Mouse (Mus musculus): ENCODE results near the gene Nmbr. TPM values are rescaled to one million over a fixed set of nuclear protein-coding genes. Genes with fewer than 3 reads are reported as not detected.

The Nmbr gene
- 1 to 10 TPM; 2.9 to 4.2 TPM for total RNA-seq (2021)

DNA sequence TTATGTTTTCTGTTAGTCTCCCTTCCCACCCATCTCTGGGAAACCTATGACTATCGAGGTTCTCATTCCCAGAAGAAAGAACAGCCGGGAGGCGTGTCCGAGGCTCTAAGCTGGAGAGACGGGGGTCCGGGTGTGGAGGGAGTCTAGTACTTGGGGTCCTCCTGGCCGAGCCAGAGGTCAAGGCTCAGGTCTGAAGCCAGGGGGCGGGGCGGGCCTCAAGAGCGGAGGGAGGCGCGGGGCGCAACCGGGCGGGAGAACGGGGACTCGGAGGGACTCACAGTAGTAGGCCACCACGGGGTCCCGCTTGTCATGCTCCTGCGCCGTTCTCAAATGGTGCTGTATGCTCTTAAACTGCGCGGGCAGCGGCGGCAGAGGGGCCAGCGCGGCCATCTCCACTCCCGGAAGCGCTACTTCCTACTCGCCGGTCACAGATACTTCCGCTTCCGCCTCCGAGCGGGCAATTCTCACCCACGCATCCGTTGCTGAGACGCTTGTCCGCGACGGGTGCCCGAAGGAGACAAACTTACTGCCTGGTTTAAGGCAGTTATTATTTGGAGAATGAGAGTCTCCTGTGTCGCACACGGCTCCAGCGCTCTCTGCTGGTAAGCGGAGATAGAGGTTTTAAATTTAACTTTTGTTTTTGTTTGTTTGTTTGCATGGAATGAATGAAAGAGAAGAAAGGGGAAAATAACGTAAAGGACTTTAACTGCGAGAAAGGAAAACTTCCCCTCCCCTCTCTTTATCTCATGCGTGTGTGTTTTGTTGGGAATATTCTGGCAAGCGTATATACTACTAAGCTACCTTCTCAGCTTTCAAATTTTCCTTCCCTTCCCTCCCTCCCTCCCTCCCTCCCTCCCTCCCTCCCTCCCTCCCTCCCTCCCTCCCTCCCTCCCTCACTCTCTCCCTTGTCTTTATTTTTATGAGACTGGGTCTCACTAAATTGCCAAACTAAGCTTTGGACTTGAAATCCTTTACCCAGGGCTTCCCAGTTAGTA is at the start of gene Nmbr, which contains the start of gene Vta1:
Gene Nmbr (plus strand): TSS at position 520 of the 995 bp plus-strand sequence.
Gene Vta1 (minus strand): TSS at position 489 of the 995 bp plus-strand sequence.
- DNase-seq = peak; percentile 98 to 99

DNA sequence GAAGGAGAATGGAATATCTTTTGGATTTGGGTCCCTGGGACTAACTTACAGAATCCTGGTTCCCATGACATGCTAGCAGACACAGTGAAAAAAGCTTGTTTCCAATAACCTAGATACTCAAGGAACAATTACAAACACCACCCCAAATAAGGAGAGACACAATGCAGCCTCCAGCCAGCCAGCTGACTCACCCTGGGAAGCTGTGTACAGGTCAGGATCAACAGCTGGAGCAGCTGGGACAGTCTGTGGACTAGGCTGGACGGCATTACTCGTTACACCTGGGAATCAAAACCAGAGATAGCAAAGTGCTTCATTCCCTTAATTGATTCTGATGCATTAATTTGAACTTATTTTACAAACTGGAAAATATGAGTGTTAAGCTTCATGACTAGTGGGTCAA is 44.5 kb upstream of the Nmbr start:
- no peak for DNase-seq

DNA sequence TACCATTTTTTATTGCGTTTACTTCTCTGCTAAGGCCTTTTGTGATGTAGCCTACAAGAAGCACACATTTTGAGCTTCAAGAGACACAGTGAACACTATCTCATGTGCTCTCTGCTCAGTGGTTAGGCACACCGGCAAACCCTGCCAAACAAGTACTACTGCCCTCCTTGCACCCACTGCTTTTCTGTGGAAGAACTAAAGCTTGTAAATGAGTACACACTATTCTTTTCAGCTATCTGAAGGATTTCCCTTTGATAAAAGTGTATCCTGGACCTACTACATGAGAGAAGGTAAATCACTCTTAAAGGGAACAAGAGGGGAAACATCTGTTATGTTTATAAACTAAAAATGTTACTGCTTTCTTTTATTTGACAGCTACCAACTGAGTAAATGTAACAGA is 39.2 kb upstream of the Nmbr start:
- DNase-seq = no peak

DNA sequence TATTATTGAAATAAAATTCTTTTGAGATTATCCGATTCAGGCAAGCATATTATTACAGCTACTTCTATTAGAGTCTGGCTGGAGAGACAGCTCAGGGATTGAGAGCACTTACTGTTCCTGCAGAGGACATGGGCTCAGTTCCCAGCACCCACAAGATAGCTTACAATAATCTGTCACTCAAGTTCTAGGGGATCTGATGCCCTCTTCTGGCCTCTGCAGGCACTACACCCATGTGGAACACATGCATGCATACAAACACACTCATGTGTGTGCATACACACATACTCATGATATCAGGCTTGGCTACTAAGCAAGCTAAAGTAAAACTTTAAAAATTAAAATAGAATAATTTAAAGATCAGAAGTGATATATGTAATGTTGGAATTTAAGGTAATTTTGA is 19.7 kb upstream of the Nmbr start:
- DNase-seq = no peak

DNA sequence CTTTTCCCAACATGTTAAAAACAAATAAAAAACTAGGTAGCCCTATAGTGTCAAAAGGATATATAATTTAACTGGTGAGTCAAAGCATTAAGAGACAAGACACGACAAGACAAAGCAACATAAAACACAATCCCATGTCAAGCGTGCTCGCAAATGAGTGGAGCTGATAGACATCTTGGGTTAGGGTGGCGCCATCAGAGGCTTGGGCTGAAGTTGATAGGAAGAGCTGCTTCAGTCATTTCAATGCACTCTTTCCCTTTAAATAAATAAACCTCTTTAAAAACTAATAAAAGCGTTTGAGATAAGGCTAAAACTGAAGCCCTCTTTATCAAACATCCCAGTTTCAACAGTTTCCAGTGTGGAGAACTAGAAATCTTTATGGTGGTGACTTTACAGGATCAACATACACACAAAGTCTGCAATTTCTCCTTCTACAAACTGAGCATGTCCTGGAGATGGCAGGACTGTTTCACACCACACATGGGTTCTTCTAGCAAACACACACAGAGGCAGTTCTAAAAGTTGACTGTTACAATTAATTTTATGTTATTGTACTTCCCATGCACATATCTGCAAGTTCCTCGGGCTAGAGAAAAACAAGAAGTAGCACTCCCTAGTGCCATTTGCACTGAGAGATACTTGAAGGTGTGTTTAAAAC is 16.5 kb upstream of the Nmbr start:
- no peak for DNase-seq

DNA sequence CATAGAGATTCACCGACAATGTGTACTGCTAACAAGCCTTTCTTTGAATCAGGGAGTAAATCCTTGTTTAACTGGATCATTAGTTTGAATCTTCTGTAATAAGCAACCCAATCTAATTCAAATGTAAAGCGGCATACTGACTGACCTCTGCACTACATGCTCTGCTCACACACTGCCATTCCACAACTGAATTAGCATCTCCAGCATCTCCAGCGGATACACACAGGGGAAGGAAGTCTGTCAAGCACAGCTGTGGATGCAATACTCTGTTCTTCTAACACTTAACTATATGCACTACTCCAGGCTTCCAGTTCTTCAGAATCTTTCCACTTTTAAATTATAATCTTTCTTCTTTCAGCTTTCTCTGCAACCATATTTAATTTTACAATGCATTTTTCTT is 15.0 kb upstream of the Nmbr start:
- no peak for DNase-seq

DNA sequence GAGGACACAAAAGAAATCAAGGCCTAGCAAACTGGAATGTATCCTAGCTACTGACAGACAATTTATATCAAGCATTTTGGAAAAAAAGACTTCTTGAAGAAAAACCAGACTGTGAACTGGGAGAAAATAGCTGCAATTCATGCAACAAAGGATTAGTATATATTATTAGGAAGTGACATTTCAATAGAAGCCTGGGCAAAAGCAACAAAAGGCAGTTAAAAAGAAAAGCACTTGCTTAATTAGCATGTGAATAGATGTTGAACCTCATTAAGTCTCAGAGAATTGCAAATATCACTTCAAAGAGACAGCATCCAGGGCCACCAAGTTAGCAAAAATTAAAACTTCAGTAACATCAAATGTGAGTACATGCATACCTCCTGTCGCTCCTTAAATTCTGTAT is 2.2 kb upstream of the Nmbr start:
- no peak for DNase-seq

DNA sequence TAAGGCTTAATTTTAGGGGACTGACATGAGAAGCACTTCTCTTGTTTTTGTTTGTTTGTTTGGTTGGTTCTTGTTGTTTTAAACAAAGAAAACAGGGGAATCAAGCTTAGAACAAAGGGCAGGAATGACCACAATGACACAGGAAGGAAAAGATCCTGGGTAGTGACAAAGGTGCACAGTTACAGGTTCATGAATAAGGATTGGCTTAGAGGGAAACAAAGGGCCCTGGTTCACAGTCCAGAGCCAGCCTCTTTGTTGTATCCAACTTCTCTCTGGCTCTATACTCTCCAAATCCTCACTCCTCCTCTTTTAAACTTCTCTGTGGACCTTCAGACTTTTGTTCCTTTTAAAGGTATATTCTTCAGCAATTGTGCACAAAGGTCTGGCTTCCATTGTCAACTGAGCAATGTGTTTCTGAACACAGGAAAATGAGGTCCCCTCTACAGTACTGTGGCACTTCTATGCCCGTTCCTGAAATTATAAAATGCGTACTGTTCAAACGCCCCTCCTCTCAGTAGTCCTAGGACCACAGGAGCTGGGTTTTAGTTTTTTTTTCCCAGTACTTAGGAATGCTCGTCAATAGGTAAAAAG is 1.5 kb upstream of the Nmbr start:
- DNase-seq = no peak

DNA sequence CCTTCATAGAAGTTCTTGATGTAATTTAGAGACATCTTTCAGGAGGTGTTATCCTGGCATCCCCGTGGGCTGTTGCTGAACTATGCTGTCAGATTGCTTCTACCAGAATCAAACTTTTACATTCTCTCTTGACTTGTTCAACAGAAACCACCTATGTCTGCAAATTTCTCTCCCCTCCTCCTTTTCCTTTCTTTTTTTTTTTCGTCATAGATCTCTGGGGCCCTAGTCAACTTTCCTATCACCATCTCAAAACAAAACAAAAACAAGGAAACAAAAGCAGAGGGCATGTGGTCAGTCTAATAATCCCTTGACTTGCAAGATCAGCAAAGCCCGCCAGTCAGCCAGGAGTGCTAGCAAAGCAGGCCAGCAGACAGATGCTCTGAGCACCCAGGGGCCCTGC is 12.7 kb downstream of the Nmbr start, which contains the start of gene Gje1:
Gene Gje1 (minus strand): TSS at position 101 of the 400 bp plus-strand sequence.
- no peak for DNase-seq

DNA sequence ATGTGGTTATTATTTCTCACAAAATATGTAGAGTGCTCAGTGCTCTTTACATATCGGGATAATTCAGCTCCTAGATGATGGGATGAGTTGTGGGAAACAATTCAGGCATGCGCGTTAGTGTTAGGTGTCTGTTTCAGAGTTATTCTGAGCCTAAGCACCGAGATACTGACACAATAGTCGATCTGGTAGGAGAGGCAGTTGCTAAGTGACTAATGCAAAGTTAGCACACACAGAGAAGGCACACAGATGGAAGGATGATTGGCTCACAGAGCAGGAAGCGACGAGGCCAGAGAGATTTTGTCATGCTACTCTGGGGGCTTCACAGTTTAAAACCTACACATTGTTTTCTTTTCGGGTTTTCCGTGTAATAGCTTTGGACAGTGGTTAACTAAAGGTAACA is 20.3 kb downstream of the Nmbr start:
- DNase-seq = peak; percentile 12 to 35

DNA sequence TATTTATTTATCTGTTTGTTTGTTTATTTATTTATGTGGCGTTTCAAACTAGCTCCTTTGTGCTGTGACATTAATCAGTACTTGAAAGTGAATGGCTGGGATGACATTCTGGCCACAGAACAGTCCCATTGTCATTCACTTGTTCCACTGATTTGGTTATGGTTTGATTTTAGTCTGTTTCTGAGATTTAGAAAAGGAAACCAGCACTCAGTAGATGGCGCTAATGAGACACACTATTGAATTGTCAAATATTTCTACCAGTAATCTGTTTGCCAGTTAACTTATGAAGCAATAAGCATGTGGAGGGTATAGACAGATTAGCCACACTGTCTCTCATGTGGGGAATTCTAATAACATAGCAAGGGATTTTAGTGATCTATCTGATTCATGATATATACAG is 28.9 kb downstream of the Nmbr start:
- peak in 1 of 2 experiments; percentile 24 for DNase-seq

DNA sequence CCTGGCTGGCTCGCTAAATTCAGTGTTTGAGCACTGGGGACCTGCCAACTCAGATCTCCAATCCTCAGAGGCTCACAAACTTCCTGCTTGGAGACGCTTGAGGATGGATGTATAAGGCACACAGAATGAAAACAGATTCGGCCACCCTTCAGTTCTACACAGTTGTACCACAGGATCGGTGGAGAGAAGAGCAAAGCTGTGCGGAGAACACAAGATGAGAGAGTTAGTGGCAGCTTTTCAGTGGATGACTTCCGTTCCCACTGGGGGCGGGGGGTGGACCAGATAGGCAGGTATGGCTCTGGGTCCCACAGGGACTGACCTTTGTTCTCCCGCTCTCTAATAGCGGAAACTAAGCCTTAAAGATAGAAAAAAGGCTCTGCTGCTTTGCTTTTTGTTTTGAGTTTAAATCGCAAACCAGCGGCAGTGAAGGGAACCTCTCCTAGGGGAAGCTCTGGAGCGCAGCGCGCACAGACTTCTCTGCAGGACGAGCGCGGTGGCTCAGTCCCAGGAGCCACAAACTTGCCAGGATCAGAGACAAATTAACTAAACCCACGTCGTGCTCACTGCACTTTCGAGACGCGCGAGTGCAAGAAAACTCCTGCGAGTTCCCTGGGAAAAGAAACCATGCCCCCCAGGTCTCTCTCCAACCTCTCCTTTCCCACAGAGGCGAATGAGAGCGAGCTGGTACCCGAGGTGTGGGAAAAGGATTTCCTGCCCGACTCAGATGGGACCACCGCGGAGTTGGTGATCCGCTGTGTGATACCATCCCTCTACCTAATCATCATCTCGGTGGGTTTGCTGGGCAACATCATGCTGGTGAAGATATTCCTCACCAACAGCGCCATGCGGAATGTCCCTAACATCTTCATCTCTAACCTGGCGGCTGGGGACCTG is 54.5 kb downstream of the Nmbr start:
- DNase-seq = peak in 1 of 2 experiments; percentile 8

DNA sequence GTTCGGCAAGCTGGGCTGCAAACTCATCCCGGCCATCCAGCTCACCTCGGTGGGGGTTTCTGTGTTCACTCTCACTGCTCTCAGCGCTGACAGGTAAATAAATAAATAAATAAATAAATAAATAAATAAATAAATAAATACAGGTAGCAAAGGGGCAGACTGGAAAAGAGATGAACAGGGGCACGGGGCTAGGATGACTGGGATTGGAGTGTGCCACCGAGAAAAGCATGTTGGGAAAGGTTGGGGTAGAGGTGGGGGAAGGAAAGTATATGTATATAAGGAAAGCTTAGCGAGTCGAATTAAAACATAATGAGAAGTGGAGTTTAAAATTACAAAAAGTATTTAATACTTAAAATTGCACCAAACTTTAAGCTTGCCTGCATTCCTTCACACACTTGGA is 55.2 kb downstream of the Nmbr start:
- DNase-seq = no peak

DNA sequence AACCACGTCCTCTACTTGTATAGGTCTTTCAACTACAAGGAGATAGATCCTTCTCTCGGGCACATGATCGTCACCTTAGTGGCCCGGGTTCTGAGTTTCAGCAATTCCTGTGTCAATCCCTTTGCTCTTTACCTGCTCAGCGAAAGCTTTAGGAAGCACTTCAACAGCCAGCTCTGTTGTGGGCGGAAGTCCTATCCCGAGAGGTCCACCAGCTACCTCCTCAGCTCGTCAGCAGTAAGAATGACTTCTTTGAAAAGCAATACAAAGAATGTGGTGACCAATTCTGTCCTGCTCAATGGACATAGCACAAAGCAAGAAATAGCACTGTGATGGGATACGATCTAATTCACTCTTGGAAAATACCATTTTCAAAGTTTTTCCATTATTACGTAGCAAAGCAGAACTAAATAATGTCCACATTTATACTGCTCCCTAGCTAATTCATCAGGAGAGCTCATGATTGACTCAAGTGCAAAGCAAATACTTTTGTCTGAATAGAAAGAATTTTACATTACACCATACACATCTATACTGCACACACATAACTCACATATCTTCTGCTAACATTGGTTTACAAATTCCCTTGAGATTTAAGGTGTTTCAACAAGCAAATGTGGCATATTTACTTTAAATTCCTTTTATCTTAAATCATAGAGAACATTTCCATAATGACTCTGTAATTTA is 65.0 kb downstream of the Nmbr start:
- no peak for DNase-seq

DNA sequence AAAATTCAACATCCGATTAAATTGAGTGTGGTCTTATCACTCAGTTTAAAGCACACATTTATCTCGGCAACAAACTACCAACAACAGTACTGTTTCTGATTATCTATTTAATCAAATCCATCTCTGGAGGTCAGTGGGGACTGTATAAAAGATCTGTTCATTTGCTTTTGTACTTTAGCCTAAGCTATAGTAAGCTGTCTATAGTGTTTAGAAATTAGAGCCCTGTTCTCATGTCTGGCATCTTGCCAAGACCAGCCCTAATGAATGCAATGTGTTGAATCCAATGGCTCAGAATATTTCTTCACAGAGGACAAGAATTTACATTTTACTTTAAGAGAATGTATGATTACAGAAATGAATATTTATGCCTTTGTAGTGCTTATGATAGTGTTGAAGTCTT is 69.1 kb downstream of the Nmbr start:
- DNase-seq = no peak

DNA sequence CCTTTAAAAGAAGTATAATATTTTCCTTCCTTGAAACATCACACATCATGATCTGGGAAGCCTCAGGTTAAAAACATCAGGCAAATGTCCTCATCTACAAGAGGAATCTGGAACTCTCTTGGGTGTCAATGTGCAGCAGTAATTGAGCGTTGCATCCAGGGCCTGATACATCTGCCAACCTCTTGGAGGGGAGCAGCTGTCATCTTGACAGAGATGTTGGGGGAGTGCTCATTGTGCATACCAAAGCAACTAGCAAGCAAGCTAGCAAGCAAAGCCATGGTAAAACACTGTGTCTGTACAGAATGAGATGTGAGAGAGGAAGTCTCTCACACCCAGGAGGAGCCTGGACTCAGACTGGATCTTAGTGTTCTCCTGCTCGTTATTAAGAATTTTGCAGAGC is 84.6 kb downstream of the Nmbr start:
- DNase-seq = no peak

DNA sequence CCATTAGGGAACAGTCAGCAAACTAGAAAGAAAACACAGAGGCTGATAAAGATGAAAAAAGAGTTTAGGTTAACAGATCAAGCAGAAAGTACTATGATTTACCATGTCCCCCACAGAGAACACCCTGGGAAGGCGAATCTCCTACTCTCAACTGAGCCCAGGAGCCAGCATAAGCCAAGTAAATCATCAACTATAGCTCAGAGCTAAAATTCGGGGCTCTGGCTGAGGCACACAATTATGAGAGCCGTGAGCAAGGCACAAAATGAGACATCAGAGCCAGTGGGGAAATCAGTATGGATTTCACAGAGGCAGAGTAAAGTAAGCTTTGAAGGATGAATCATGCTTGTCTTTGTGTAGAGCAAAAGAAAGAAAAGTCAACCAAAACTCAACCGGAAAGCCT is 111.6 kb downstream of the Nmbr start:
- no peak for DNase-seq
